Mouse (Mus musculus) ES-E14 (cell line): ENCODE results near the gene Afg3l1.

Source experiments
- CHD2 ChIP-seq: IDR thresholded peaks from 2 replicates; pipeline ENCODE4 v1.6.1; 2014; ENCODE audit warnings: mild to moderate bottlenecking, low read depth, low read length, inconsistent platforms
- HCFC1 ChIP-seq: IDR thresholded peaks from 2 replicates; pipeline ENCODE4 v1.6.1; 2012; ENCODE audit warnings: low read length, inconsistent platforms, borderline replicate concordance; ENCODE audit not compliant: insufficient read depth
- MAFK ChIP-seq: IDR thresholded peaks from 2 replicates; pipeline ENCODE4 v1.6.1; 2014; ENCODE audit warnings: mild to moderate bottlenecking, low read depth, low read length, inconsistent platforms; ENCODE audit not compliant: insufficient read depth
- ZC3H11A ChIP-seq: IDR thresholded peaks from 2 replicates; pipeline ENCODE4 v1.6.1; 2012; ENCODE audit warnings: low read depth, mild to moderate bottlenecking, inconsistent platforms, low read length, borderline replicate concordance
- ZNF384 ChIP-seq: IDR thresholded peaks from 2 replicates; pipeline ENCODE4 v1.6.1; 2012; ENCODE audit warnings: low read depth, low read length, inconsistent platforms

DNA sequence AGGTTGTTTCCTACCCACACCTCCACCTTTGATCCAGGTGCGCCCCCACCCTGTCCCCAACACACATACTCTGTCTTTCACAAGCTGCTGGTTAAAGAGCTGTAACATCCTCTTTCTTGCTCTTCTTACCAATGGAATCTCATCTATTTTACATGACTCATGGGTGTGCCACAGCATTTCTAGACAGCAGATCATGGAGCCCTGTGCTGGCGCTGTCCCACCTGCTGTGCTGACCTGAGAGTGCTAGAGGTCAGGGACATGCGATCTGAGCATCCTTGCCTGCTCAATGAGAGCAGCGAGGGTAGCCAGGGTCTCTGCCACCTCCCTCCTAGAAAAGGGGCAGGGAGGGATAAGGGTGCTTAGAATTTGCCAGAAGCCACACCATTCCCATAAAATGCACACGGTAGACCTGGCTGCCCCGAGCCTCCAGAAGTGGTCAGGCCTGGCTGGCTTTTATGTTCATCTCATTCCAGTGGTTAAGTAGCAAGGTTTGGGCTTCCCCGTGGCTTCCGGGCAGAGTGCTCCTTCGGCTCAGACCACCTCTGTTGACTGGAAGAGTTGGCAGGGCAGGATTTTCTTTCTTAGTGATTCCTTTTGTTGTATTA, 27.0 kb downstream of the Afg3l1 start:
- TF ChIP-seq HCFC1: no peak
- TF ChIP-seq CHD2: no peak
- no peak for TF ChIP-seq MAFK
- TF ChIP-seq ZNF384: no peak
- TF ChIP-seq ZC3H11A: no peak
